Mouse (Mus musculus): Measurements from ENCODE around the gene Sult1a1.

GRCm38 (mm10) chr7:126636733-126637520 is 39.3 kb downstream of the Sult1a1 start:
- TF ChIP-seq POLR2A (IDR thresholded peaks at IDR 0.05; ENCODE audit: borderline replicate concordance, extremely low read depth, low read depth, low read length) (no peak), CTCF (IDR thresholded peaks at IDR 0.05; ENCODE audit: insufficient read depth, low read length) (peak; percentile 56)
